Mouse (Mus musculus) liver, embryonic 11.5 days (tissue): ENCODE results near the gene Nfatc2. TPM values are rescaled to one million over a fixed set of nuclear protein-coding genes. Genes with fewer than 3 reads are reported as not detected.

ENCODE experiments used
- ATAC-seq: fragments of 200-750 bp; cut with Nextera tagmentation; replicated peaks from 2 replicates; pipeline ENCODE4 v1.8.0; 2017; ENCODE audit warnings: moderate number of reproducible peaks, mild to moderate bottlenecking, moderate TSS enrichment, moderate library complexity; ENCODE audit not compliant: low FRiP score
- DNase-seq: peaks from one replicate; pipeline ENCODE4 v3.0.0-alpha.2; 2017; ENCODE audit warnings: low spot score
- H3K27ac ChIP-seq: fragments of 300-500 bp; sonication (generic); 2 replicates; pipeline ENCODE4 v1.5.1; 2014; ENCODE audit warnings: mild to moderate bottlenecking, low read depth, low read length, control low read depth
- H3K27me3 ChIP-seq: fragments of 300-500 bp; sonication (generic); replicated peaks from 2 replicates; pipeline ENCODE4 v1.6.1; 2014; ENCODE audit warnings: low read length, mixed read lengths; ENCODE audit not compliant: control insufficient read depth, insufficient read depth
- H3K36me3 ChIP-seq: fragments of 300-500 bp; sonication (generic); 2 replicates; pipeline ENCODE4 v1.6.1; 2014; ENCODE audit warnings: mild to moderate bottlenecking, low read length, moderate library complexity, mixed read lengths; ENCODE audit not compliant: control insufficient read depth, insufficient read depth
- H3K4me1 ChIP-seq: fragments of 300-500 bp; sonication (generic); replicated peaks from 2 replicates; pipeline ENCODE4 v1.6.1; 2014; ENCODE audit warnings: low read length, mixed read lengths; ENCODE audit not compliant: control insufficient read depth, insufficient read depth
- H3K4me2 ChIP-seq: fragments of 300-500 bp; sonication (generic); 2 replicates; pipeline ENCODE4 v1.6.1; 2014; ENCODE audit warnings: mild to moderate bottlenecking, control low read depth, moderate library complexity
- H3K4me3 ChIP-seq: fragments of 300-500 bp; sonication (generic); 2 replicates; pipeline ENCODE4 v1.5.1; 2014; ENCODE audit warnings: low read depth, low read length, control low read depth
- H3K9ac ChIP-seq: fragments of 300-500 bp; sonication (generic); 2 replicates; pipeline ENCODE4 v1.6.1; 2014; ENCODE audit warnings: low read depth, low read length, control low read depth
- H3K9me3 ChIP-seq: fragments of 300-500 bp; sonication (generic); 2 replicates; pipeline ENCODE4 v1.6.1; 2016; ENCODE audit warnings: low read length, inconsistent platforms, mixed read lengths; ENCODE audit not compliant: control insufficient read depth
- WGBS: fragments of 180-500 bp; shearing (Covaris S2); extraction: QIAGEN DNeasy Blood & Tissue Kit; methylation state at CpG from one replicate; pipeline ENCODE4 v1.1.7; 2014; 5-methylcytosine and 5-hydroxymethylcytosine counted together
- polyA plus RNA-seq: library from polyadenylated mRNA; unstranded; fragments of >200 nt; fragmentation: Nextera tagmentation; extraction: Ambion mirVana; gene quantifications from 2 replicates; pipeline ENCODE4 v1.2.1, GENCODE M21; 2014

Gene Nfatc2
- polyA plus RNA-seq, 1 experiment from 2014 or later, result 0.77 TPM

GRCm38 (mm10) chr2:168555897-168556670 lies 45.4 kb downstream of the Nfatc2 start:
- peaks cover 19% of the 10 kb centered on the region for H3K4me1 ChIP-seq
- 42% methylated on average over 23 of the region's 23 CpGs for WGBS
- no peak overlapping the region for H3K4me3 ChIP-seq
- DNase-seq (no peak), ATAC-seq (no peak)
- H3K4me2 ChIP-seq, result no peak overlapping the region
- no peak overlapping the region for H3K27ac ChIP-seq
- H3K27me3 ChIP-seq, result peaks cover 44% of the 10 kb centered on the region
- no peak overlapping the region for H3K9ac ChIP-seq
- H3K36me3 ChIP-seq, result no peaks in the 10 kb centered on the region
- H3K9me3 ChIP-seq, result no peaks in the 10 kb centered on the region

GRCm38 (mm10) chr2:168553541-168553961 lies 47.9 kb downstream of the Nfatc2 start:
- H3K4me1 ChIP-seq, result peaks cover 19% of the 10 kb centered on the region

GRCm38 (mm10) chr2:168552405-168552804 lies 49.1 kb downstream of the Nfatc2 start:
- WGBS, result 32% methylated on average over 5 of the region's 5 CpGs

More at GRCm38 (mm10) chr2:168553541-168553961, 47.9 kb downstream of the Nfatc2 start:
- H3K4me3 ChIP-seq, result no peak overlapping the region
- DNase-seq (no peak), ATAC-seq (peak; percentile 37)
- H3K36me3 ChIP-seq, result no peaks in the 10 kb centered on the region
- H3K9me3 ChIP-seq, result no peaks in the 10 kb centered on the region
- no peak overlapping the region for H3K9ac ChIP-seq
- H3K4me2 ChIP-seq, result peak overlapping the region; percentile 17; the same call in 1 of the 2 replicates
- no peak overlapping the region for H3K27ac ChIP-seq
- H3K27me3 ChIP-seq, result peaks cover 46% of the 10 kb centered on the region
- 7% methylated on average over 18 of the region's 18 CpGs for WGBS

GRCm38 (mm10) chr2:168551218-168551617 lies 50.2 kb downstream of the Nfatc2 start:
- Histone ChIP-seq H3K9ac (no peak overlapping the region), H3K36me3 (no peaks in the 10 kb centered on the region), H3K27me3 (peaks cover 35% of the 10 kb centered on the region), H3K4me2 (no peak overlapping the region), H3K4me1 (peaks cover 14% of the 10 kb centered on the region), H3K27ac (no peak overlapping the region), H3K4me3 (no peak overlapping the region), H3K9me3 (no peaks in the 10 kb centered on the region)
- DNase-seq (no peak), ATAC-seq (no peak)
- 86% methylated on average over 7 of the region's 7 CpGs for WGBS

More at GRCm38 (mm10) chr2:168552405-168552804, 49.1 kb downstream of the Nfatc2 start:
- H3K9me3 ChIP-seq, result no peaks in the 10 kb centered on the region
- no peak overlapping the region for H3K9ac ChIP-seq
- H3K4me2 ChIP-seq, result peak overlapping the region; percentile 30
- peaks cover 19% of the 10 kb centered on the region for H3K4me1 ChIP-seq
- DNase-seq (no peak), ATAC-seq (no peak)
- no peaks in the 10 kb centered on the region for H3K36me3 ChIP-seq
- H3K27ac ChIP-seq, result peak overlapping the region; percentile 36; the same call in 1 of the 2 replicates
- peaks cover 36% of the 10 kb centered on the region for H3K27me3 ChIP-seq
- no peak overlapping the region for H3K4me3 ChIP-seq

GRCm38 (mm10) chr2:168549326-168549725 lies 52.1 kb downstream of the Nfatc2 start:
- 64% methylated on average over 12 of the region's 12 CpGs for WGBS
- H3K27me3 ChIP-seq, result peaks cover 26% of the 10 kb centered on the region
- H3K9me3 ChIP-seq, result no peaks in the 10 kb centered on the region
- H3K4me1 ChIP-seq, result peaks cover 14% of the 10 kb centered on the region
- no peak overlapping the region for H3K4me2 ChIP-seq
- DNase-seq, result no peak
- no peak overlapping the region for H3K9ac ChIP-seq
- no peak overlapping the region for H3K4me3 ChIP-seq
- no peak overlapping the region for H3K27ac ChIP-seq
- H3K36me3 ChIP-seq, result no peaks in the 10 kb centered on the region
- ATAC-seq, result no peak

- H3K9me3 ChIP-seq, result no peaks in the 10 kb centered on the region
- peaks cover 4% of the 10 kb centered on the region for H3K4me1 ChIP-seq
- ATAC-seq (no peak), DNase-seq (no peak)
- H3K9ac ChIP-seq, result no peak overlapping the region
- no peaks in the 10 kb centered on the region for H3K36me3 ChIP-seq
- no peak overlapping the region for H3K27ac ChIP-seq
- WGBS, result 70% methylated on average over 4 of the region's 4 CpGs
- H3K4me2 ChIP-seq, result no peak overlapping the region
- peaks cover 14% of the 10 kb centered on the region for H3K27me3 ChIP-seq
- H3K4me3 ChIP-seq, result no peak overlapping the region
Measured at GRCm38 (mm10) chr2:168548008-168548407, 53.4 kb downstream of the Nfatc2 start.

- Histone ChIP-seq H3K4me1 (no peaks in the 10 kb centered on the region), H3K4me3 (no peak overlapping the region), H3K4me2 (no peak overlapping the region), H3K9me3 (no peaks in the 10 kb centered on the region), H3K9ac (no peak overlapping the region), H3K27me3 (peaks cover 7% of the 10 kb centered on the region; the same call in 1 of the 2 replicates), H3K36me3 (no peaks in the 10 kb centered on the region), H3K27ac (no peak overlapping the region)
- 74% methylated on average over 15 of the region's 15 CpGs for WGBS
- ATAC-seq, result no peak
- DNase-seq, result no peak
Measured at GRCm38 (mm10) chr2:168545901-168546557, 55.4 kb downstream of the Nfatc2 start.

- H3K36me3 ChIP-seq, result no peaks in the 10 kb centered on the region
- DNase-seq (no peak), ATAC-seq (no peak)
- H3K9me3 ChIP-seq, result no peaks in the 10 kb centered on the region
- H3K9ac ChIP-seq, result no peak overlapping the region
- H3K4me3 ChIP-seq, result no peak overlapping the region
- H3K4me2 ChIP-seq, result no peak overlapping the region
- 69% methylated on average over 13 of the region's 13 CpGs for WGBS
- H3K27ac ChIP-seq, result no peak overlapping the region
- peaks cover 5% of the 10 kb centered on the region; the same call in 1 of the 2 replicates for H3K27me3 ChIP-seq
- no peaks in the 10 kb centered on the region for H3K4me1 ChIP-seq
Measured at GRCm38 (mm10) chr2:168544102-168544501, 57.4 kb downstream of the Nfatc2 start.
